Mouse (Mus musculus): Measurements from ENCODE around the gene Rab11fip3.

DNA sequence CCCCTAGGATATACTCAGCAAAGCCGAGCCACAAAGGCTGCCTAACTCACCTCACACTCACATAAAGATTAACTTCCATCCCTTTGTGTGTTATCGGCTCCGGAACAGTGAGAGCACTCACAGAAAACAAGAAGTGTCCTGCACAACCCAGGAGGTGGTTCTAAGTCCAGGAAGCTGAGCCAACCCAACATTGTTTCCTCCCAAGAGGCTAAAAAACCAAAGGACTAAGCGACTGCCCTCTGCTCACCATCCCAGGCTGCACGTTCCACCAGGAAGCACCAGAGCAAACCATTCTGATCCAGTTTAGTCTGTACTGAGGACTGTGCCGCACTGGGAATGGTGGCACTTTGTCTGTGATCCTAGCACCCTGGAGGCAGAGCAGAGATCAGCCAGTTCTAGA lies 4.4 kb downstream of the Rab11fip3 start:
- no peak for TF ChIP-seq CTCF (IDR thresholded peaks at IDR 0.05; ENCODE audit: borderline replicate concordance, insufficient read depth, low read depth, low read length)
- TF ChIP-seq POLR2A (IDR thresholded peaks at IDR 0.05; ENCODE audit: borderline replicate concordance, insufficient read depth, low read length): no peak
